9 mouse cellular contexts compared by ENCODE assay signal in genomic region chr9:98429806-98430205, GRCm38 (mm10). TPM values are rescaled to one million over a fixed set of nuclear protein-coding genes. Genes with fewer than 3 reads are reported as not detected.
DNase-seq lines count a peak whose midpoint lies in the region; ATAC-seq and TF ChIP-seq lines count a peak whose summit lies in the region.
"Had no signal": no experiment of that assay in that cellular context is flagged by ENCODE, and none has a peak within 500 bp of the region (broad histone marks: within the 10 kb centered on the region; RNA-seq: fewer than 3 reads in every experiment).

No protein-coding gene starts in this region.

- peaks cover 23% of the 10 kb centered on the region for H3K4me1 ChIP-seq in heart, postnatal 0 days (ENCODE audit: control insufficient read depth, insufficient read depth)
- no peaks in the 10 kb centered on the region for H3K4me1 ChIP-seq in limb, embryonic 11.5 days (ENCODE audit: control insufficient read depth, insufficient read depth, low read length)
- peaks cover 55% of the 10 kb centered on the region for H3K4me1 ChIP-seq in stomach, embryonic 14.5 days (ENCODE audit: control insufficient read depth, insufficient read depth, low read length)

- H3K27me3 ChIP-seq in heart, postnatal 0 days (ENCODE audit: control insufficient read depth, insufficient read depth, low read length), result no peaks in the 10 kb centered on the region
- no peaks in the 10 kb centered on the region for H3K27me3 ChIP-seq in limb, embryonic 11.5 days (ENCODE audit: control insufficient read depth, insufficient read depth, low read length)
- H3K27me3 ChIP-seq in stomach, embryonic 14.5 days (ENCODE audit: control insufficient read depth, insufficient read depth, low read length), result no peaks in the 10 kb centered on the region

- no peak overlapping the region for H3K9ac ChIP-seq in heart, postnatal 0 days (replicated peaks; ENCODE audit: low read depth, low read length)
- H3K9ac ChIP-seq in limb, embryonic 11.5 days (ENCODE audit: low read length), result no peak overlapping the region
- H3K9ac ChIP-seq in stomach, embryonic 14.5 days (replicated peaks; ENCODE audit: low read depth, low read length), result no peak overlapping the region
- H3K9ac ChIP-seq: liver, embryonic 14.5 days had no signal

- DNase-seq in adrenal gland, adult 2 months, result peak; percentile 27
- DNase-seq in adrenal gland, postnatal 4 days (ENCODE audit: low spot score in 2 of 2), result no peak
- DNase-seq in Muller cell, postnatal 12 days (ENCODE audit: inconsistent ontology term), result peak; percentile 85
- DNase-seq in heart, postnatal 0 days (ENCODE audit: low spot score), result peak; percentile 36
- peak; percentile 38 for DNase-seq in limb, embryonic 11.5 days (ENCODE audit: low spot score)
- no peak for DNase-seq in frontal cortex, postnatal 14 days (ENCODE audit: low spot score in 2 of 2)
- DNase-seq in cerebellum, postnatal 25 days, result no peak

- no peaks in the 10 kb centered on the region for H3K9me3 ChIP-seq in heart, postnatal 0 days (replicated peaks; ENCODE audit: control insufficient read depth, low read length)
- H3K9me3 ChIP-seq in limb, embryonic 11.5 days (ENCODE audit: control insufficient read depth, low read length), result no peaks in the 10 kb centered on the region
- no peaks in the 10 kb centered on the region for H3K9me3 ChIP-seq in stomach, embryonic 14.5 days (ENCODE audit: control insufficient read depth, low read depth, low read length)

- peak overlapping the region; percentile 78 for H3K27ac ChIP-seq in heart, postnatal 0 days (ENCODE audit: low read depth)
- no peak overlapping the region for H3K27ac ChIP-seq in limb, embryonic 11.5 days (replicated peaks; ENCODE audit: low read depth, low read length)
- peak overlapping the region; percentile 75 for H3K27ac ChIP-seq in stomach, embryonic 14.5 days (ENCODE audit: low read length)
- H3K27ac ChIP-seq: liver, embryonic 14.5 days had no signal

- no peak for TF ChIP-seq EP300 in heart, postnatal 0 days (IDR thresholded peaks at IDR 0.05; ENCODE audit: low read depth)

- 25% methylated on average over 7 of the region's 7 CpGs for WGBS in heart, postnatal 0 days
- 39% methylated on average over 7 of the region's 7 CpGs for WGBS in limb, embryonic 11.5 days
- 6% methylated on average over 7 of the region's 7 CpGs for WGBS in stomach, embryonic 14.5 days

- TF ChIP-seq CTCF in heart, postnatal 0 days (IDR thresholded peaks at IDR 0.05; ENCODE audit: low read depth), result no peak

- H3K4me2 ChIP-seq in heart, postnatal 0 days (ENCODE audit: low read depth, low read length), result peak overlapping the region; percentile 42
- no peak overlapping the region for H3K4me2 ChIP-seq in limb, embryonic 11.5 days (ENCODE audit: low read depth, severe bottlenecking)
- H3K4me2 ChIP-seq in stomach, embryonic 14.5 days (replicated peaks; ENCODE audit: low read depth, low read length), result 0 out of 2 replicates have a peak overlapping the region, but pooled peaks have one; percentile 3

- no peak overlapping the region for H3K4me3 ChIP-seq in heart, postnatal 0 days (ENCODE audit: low read depth, low read length)
- H3K4me3 ChIP-seq in limb, embryonic 11.5 days (ENCODE audit: low read depth, low read length), result no peak overlapping the region
- H3K4me3 ChIP-seq in stomach, embryonic 14.5 days (ENCODE audit: low read depth, low read length), result no peak overlapping the region

- peak; percentile 45 for ATAC-seq in heart, postnatal 0 days (ENCODE audit: insufficient read depth, low read depth)
- ATAC-seq in limb, embryonic 11.5 days (ENCODE audit: insufficient number of reproducible peaks, low FRiP score, low TSS enrichment, low read depth), result no peak
- peak; percentile 60; the same call in 1 of the 2 replicates for ATAC-seq in stomach, embryonic 14.5 days (ENCODE audit: insufficient number of reproducible peaks, insufficient read depth, low FRiP score, low read depth)

- no peaks in the 10 kb centered on the region for H3K36me3 ChIP-seq in heart, postnatal 0 days (replicated peaks; ENCODE audit: control insufficient read depth, insufficient read depth, low read length)
- H3K36me3 ChIP-seq in limb, embryonic 11.5 days (ENCODE audit: control insufficient read depth, insufficient read depth, low read length), result no peaks in the 10 kb centered on the region
- no peaks in the 10 kb centered on the region; the same call in 1 of the 2 replicates for H3K36me3 ChIP-seq in stomach, embryonic 14.5 days (ENCODE audit: control insufficient read depth, insufficient read depth, low read length)

RNA-seq across cellular contexts. Expression of gene Rbp1, which starts 7.0 kb away (rescaled TPM):
- total RNA-seq in adrenal gland, adult 2 months (2021), result 1 to 10 TPM; 5.7 to 7.8 TPM
- 3.3 and 3.7 TPM in 2 replicates for polyA plus RNA-seq in adrenal gland, adult 2 months (2012; rRNA removed)
- total RNA-seq in adrenal gland, postnatal 4 days (2021), result 10 to 100 TPM; 20.8 to 23.0 TPM
- 10.7 and 14.2 TPM in 2 replicates for total RNA-seq in heart, postnatal 0 days (2014; rRNA removed; ENCODE audit: low replicate concordance)
- polyA plus RNA-seq in heart, postnatal 0 days (2015; fragmentation: Nextera tagmentation; extraction: Ambion mirVana), result 36.9 and 39.1 TPM in 2 replicates
- polyA plus RNA-seq in limb, embryonic 11.5 days (2014; fragmentation: Nextera tagmentation; extraction: Ambion mirVana), result 29.5 and 30.4 TPM in 2 replicates
- 93.0 and 101 TPM in 2 replicates for polyA plus RNA-seq in stomach, embryonic 14.5 days (2014; fragmentation: Nextera tagmentation; extraction: Ambion mirVana)

RNA-seq across cellular contexts. Expression of gene Rbp2, which starts 56.1 kb away (rescaled TPM):
- not detected for total RNA-seq in adrenal gland, adult 2 months (2021)
- polyA plus RNA-seq in adrenal gland, adult 2 months (2012; rRNA removed), result not detected in 2 replicates
- under 1 TPM in 1 of 2 experiments, not detected in 1; 0.99 TPM for total RNA-seq in adrenal gland, postnatal 4 days (2021)
- total RNA-seq in heart, postnatal 0 days (2014; rRNA removed; ENCODE audit: low replicate concordance), result not detected in 2 replicates
- polyA plus RNA-seq in heart, postnatal 0 days (2015; fragmentation: Nextera tagmentation; extraction: Ambion mirVana), result 0.21 TPM in 1 of 2 replicates, not detected in the other
- 0.27 TPM in 1 of 2 replicates, not detected in the other for polyA plus RNA-seq in limb, embryonic 11.5 days (2014; fragmentation: Nextera tagmentation; extraction: Ambion mirVana)
- 4.1 and 4.4 TPM in 2 replicates for polyA plus RNA-seq in stomach, embryonic 14.5 days (2014; fragmentation: Nextera tagmentation; extraction: Ambion mirVana)

Comparison
In these comparisons a context has a peak if more than half of its experiments do, and no peak if none do; other contexts are left out.
1. DNase-seq: peak in adrenal gland, adult 2 months (single experiment), Muller cell, postnatal 12 days (single experiment), heart, postnatal 0 days (single experiment) and limb, embryonic 11.5 days (single experiment); none in adrenal gland, postnatal 4 days (0 of 2), frontal cortex, postnatal 14 days (0 of 2) and cerebellum, postnatal 25 days (0 of 2).